Mouse (Mus musculus) CD4-positive naive resting alpha-beta T cell, adult 57 days (primary cell): ENCODE results near the gene Rasa1. TPM values are rescaled to one million over a fixed set of nuclear protein-coding genes. Genes with fewer than 3 reads are reported as not detected.

Source experiments
- total RNA-seq: library from RNA; stranded (reverse); gene quantifications from one replicate; pipeline ENCODE4 v1.2.4, GENCODE M21; 2023

Gene Rasa1
- 121 TPM for total RNA-seq

GRCm38 (mm10) chr13:85288843-85289713 lies at the start of gene Rasa1:
Gene Rasa1, minus strand, starts transcription at chr13:85289130.

GRCm38 (mm10) chr13:85188903-85189643 lies 99.9 kb downstream of the Rasa1 start, which contains the start of gene Ccnh:
Gene Ccnh, plus strand, starts transcription at chr13:85189408.

Other genes starting within 250 kb of the Rasa1 start
- 27.8 TPM for gene Ccnh, start 99.7 kb downstream of the Rasa1 start, total RNA-seq